Mouse (Mus musculus) layer of hippocampus, adult 18-20 months (tissue): ENCODE measurements at regions not wholly inside any gene's neighbourhood (a gene's known extent, or its start where the extent isn't known, plus 50 kb on each side); places are given as distances from the start of the nearest gene placed in this dataset.

ENCODE experiments used
- DNase-seq, 2 experiments: peaks; one replicate each; pipeline ENCODE4 v3.0.0; 2022; ENCODE audit warnings: low spot score in 2 of 2

DNA sequence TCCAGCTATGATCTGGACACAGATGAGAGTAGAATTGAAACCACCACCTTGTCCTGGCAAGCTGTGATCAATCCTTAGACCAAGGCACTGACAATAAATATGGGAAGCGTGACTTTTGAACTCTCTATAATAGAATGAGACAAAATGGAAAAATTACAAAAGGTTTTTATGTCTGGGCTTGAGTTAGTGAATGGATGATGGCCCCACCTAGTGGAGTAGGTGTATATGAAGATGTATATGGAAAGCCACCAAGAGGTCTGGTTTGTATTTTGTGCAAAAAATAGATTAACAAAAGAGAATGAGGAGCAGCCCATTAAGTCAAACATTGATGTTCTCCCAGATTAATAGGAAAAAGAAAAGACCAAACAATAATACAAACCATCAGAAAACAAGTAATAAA is 172.5 kb downstream of the Tacr3 start:
- DNase-seq, result peak in 1 of 2 experiments; percentile 7

DNA sequence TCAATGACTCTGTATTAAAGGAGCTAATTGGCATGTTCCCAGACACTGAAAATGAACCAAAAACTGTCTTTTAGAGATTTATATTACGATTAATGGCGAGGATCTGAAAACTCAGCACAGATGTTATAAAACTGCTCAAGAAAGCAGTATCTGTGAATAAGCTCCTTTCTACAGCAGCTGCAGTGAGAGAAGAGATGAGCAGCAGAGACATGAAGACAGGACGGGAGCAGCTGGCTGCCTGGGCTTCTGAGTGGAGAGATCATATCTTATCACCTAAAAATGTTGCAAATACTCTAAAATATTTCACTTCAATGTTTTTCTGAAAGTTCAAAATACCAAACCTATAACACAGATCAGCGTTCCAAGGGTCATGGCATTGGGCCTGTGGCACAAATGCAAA is 187.0 kb downstream of the Tacr3 start:
- no peak for DNase-seq

DNA sequence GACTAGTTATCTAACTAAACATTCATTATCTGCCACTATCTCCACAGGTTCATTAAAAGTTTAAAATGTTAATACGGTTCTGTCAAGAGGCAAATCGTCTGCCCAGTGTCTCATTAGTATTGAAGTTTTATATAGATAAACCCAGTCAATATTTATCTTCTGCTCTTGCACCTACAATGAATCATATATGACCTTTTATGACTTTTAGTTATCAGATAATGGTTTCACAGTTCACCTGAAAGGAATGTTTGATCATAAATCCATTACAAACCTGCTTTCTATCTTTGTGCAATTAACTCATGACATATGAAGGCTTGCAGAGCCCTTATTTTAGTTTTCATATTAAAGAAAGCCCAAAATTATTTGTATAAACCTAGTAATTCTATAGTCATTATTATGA is 188.0 kb upstream of the Cenpe start:
- DNase-seq, result no peak

DNA sequence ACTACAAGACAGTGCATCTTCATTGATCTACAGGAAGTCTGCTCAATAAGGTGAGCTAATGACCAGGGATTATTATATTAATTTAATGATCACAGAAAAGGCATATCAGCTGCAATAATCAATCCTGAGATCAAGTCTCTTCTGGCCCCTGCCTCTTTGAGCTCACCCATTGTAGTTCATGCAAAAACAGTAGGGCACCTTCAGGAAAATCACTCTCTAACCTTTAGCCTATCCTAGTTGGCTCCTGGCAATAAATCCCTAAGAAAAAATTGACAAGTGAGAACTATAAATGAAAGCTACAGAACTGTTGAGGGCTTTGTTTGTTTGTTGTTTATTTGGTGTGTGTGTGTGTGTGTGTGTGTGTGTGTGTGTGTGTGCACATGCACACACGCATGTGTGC is 187.5 kb upstream of the Cenpe start:
- no peak for DNase-seq

DNA sequence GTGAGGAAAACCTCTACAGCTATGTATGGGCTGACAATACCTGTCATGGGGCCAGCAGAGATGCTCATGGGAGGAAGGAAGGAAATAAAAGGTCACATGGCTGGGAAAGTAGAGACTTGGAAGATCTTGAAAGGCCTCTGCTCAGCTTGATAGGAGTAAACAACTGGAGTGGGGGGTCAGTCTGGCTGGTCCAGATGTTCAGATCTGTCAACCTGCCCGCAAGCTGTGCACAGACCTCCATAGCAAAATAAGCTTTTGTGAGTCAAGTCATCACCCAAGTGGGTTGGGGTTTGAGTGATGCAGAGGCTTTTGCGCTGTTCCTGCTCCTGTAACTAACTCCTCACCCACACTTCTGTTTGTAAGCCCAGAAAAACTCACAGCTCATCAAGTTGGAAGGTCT is 179.9 kb upstream of the Cenpe start:
- no peak for DNase-seq

DNA sequence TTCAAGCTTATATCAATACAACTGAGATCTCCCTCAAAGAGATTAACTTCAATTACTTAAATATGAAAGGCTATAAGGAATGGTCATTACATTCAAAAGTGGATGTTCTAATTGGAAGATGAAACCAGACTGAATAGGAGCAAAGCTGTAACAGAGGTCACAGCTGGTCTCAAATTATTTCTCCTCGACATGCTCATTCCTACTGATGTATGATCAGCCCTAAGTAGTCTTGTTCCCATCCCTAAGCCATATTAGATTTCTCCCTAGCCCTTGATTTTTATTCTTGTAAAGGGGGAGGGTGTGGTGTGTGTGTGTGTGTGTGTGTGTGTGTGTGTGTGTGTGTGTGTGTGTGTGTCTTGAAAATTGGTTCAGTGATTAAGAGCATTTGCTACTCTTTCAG is 175.0 kb upstream of the Cenpe start:
- no peak for DNase-seq

DNA sequence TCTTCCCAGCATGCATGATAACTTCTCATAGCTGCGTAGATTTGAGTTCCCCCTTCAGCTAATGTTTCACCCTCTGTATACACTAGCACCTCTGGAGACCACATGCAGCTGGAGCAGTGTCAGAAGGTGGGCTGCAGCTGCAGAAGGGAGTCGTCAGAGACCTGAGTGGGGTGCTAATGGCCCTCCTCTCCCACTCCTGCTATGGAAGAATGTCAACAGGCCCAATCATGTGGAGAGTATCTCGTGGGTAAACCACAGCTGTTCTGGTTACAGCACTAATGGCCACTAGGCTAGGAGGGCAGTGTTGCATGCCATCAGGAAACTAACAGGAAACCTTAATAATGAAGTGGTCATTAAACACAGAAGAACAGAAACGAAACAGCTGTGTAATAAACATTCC is 170.1 kb upstream of the Cenpe start:
- no peak for DNase-seq

DNA sequence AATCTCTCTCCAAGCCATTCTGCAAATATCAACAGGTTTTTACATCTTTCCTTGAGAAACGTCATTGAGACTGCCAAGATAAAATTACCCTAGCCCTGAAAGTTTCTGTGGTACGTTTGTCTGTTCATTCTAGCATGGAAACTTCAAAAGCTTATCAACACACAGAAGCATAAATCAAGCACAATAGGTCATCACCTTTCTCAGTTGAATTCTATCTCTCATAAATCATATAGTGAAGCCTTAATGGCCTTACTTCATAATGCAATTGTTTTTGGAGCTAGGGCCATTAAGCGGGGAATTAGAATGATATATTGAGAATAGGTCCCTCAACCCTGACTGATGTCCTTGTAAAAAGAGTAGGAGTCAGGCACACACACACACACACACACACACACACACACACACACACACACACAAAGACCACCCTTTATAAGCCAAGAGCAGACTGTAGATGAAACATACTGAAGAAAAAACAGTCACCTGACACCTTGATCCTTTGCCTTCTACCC is 166.5 kb upstream of the Cenpe start:
- DNase-seq, result no peak

DNA sequence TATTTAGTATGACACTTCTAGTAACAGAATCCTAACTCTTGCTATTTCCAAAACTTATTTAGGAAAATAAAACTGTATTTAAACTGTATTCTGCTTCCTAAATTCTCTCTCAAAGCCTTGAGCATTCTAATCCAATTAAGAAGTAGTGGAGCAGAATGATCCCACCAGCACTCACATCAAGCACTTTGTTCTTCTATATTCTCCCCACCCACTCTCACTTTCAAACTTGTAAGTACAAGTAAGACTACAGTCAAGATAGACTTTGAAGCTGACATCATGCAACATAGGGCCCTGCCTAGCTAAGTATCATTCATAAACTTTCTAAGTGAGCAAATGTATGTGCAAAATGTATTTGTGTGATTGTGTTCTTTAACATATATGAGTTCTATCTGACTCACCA is 120.8 kb upstream of the Cenpe start:
- DNase-seq, result no peak

DNA sequence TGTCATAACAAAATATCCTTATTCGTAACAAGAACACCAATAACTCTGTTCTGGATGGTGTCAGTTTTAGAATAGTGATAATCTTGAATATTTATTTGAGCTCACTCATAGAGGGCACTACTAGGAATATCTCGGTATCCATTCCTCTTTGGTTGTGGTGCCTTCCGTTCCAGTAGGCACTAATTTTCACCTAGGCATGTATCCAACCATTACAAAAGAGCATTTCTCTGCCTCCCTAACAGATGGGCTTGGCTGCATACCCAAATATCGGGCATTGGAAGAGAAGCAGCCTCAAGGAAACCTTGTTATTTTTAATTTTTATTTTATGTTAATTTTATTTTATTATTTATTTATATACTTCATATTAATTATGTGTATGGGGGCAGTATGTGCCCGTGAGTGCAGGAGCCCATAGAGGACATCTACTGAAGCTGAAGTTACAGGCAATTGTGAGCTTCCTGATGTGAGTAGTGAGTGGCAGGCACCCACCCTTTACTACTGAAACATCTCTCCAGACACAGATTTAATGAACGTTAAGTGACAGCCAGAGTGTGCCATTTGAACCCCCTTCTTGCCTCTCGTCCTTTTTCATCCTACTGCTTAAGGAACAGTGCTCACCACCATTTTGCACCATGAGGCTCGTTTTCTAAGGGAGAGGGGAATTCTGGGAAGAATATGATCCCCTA is 111.3 kb upstream of the Cenpe start:
- peak; percentile 40 to 75 for DNase-seq
